Mouse (Mus musculus): ENCODE results near the gene Slc39a11.

Gene Slc39a11

GRCm38 (mm10) chr11:113268831-113269319 is 381.0 kb downstream of the Slc39a11 start:
- no peak for DNase-seq

- no peak for DNase-seq
Observed at GRCm38 (mm10) chr11:113267516-113268230, 382.2 kb downstream of the Slc39a11 start.

GRCm38 (mm10) chr11:113266706-113267105 is 383.2 kb downstream of the Slc39a11 start:
- no peak for DNase-seq

- no peak for DNase-seq
Observed at GRCm38 (mm10) chr11:113265567-113265966, 384.3 kb downstream of the Slc39a11 start.

GRCm38 (mm10) chr11:113263971-113264370 is 385.9 kb downstream of the Slc39a11 start:
- DNase-seq, result no peak

GRCm38 (mm10) chr11:113262062-113262461 is 387.8 kb downstream of the Slc39a11 start:
- no peak for DNase-seq

GRCm38 (mm10) chr11:113261421-113261820 is 388.5 kb downstream of the Slc39a11 start:
- DNase-seq, result no peak

GRCm38 (mm10) chr11:113259712-113260382 is 390.0 kb downstream of the Slc39a11 start:
- no peak for DNase-seq

GRCm38 (mm10) chr11:113258016-113258415 is 391.9 kb downstream of the Slc39a11 start:
- no peak for DNase-seq

- no peak for DNase-seq
Observed at GRCm38 (mm10) chr11:113254653-113255052, 395.2 kb downstream of the Slc39a11 start.

GRCm38 (mm10) chr11:113253169-113253568 is 396.7 kb downstream of the Slc39a11 start:
- no peak for DNase-seq

GRCm38 (mm10) chr11:113251172-113251571 is 398.7 kb downstream of the Slc39a11 start:
- no peak for DNase-seq

- DNase-seq, result no peak
Observed at GRCm38 (mm10) chr11:113246475-113246874, 403.4 kb downstream of the Slc39a11 start.

GRCm38 (mm10) chr11:113245666-113246065 is 404.2 kb downstream of the Slc39a11 start:
- DNase-seq, result no peak

GRCm38 (mm10) chr11:113234432-113234831 is 415.4 kb downstream of the Slc39a11 start:
- DNase-seq, result no peak

GRCm38 (mm10) chr11:113232049-113232448 is 417.8 kb downstream of the Slc39a11 start:
- no peak for DNase-seq

- DNase-seq, result no peak
Observed at GRCm38 (mm10) chr11:113230410-113231132, 419.3 kb downstream of the Slc39a11 start.

GRCm38 (mm10) chr11:113225748-113226147 is 424.1 kb downstream of the Slc39a11 start:
- no peak for DNase-seq

GRCm38 (mm10) chr11:113223756-113224323 is 426.0 kb downstream of the Slc39a11 start:
- no peak for DNase-seq

- peak; percentile 25 for DNase-seq
Observed at GRCm38 (mm10) chr11:113221267-113222195, 428.3 kb downstream of the Slc39a11 start.

- no peak for DNase-seq
Observed at GRCm38 (mm10) chr11:113220649-113221048, 429.2 kb downstream of the Slc39a11 start.

- DNase-seq, result peak; percentile 55
Observed at GRCm38 (mm10) chr11:113214741-113215140, 435.1 kb downstream of the Slc39a11 start.
